28 mouse cellular contexts compared by ENCODE assay signal in the genomic region with DNA sequence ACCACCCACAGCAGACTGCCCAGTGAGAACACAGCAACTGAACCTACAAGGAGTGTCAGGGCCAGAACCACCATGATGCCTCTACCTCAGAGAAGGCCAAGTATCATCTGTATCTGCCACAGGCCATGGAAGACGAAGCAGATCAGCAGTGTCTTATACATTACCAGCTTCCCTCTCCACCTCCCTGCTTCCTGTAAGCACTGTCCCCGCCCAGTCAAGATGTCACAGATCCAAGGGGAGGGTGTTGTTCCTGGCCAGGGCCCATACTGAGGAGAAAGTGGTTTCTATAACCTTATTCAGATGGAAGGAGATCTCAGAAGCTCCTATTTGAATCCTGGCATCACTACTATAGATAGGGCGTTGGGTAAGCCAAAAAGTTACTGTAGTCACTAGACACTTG. TPM values are rescaled to one million over a fixed set of nuclear protein-coding genes. Genes with fewer than 3 reads are reported as not detected.
DNase-seq lines count a peak whose midpoint lies in the region; ATAC-seq lines count a peak whose summit lies in the region.
"Had no signal": no experiment of that assay in that cellular context is flagged by ENCODE, and none has a peak within 500 bp of the region (broad histone marks: within the 10 kb centered on the region; RNA-seq: fewer than 3 reads in every experiment).

A gene (minus strand): TSS at position 101 of the 400 bp plus-strand sequence.

- H3K36me3 ChIP-seq in liver, embryonic 11.5 days (ENCODE audit: control insufficient read depth, insufficient read depth, low read length), result no peaks in the 10 kb centered on the region
- H3K36me3 ChIP-seq in megakaryocyte, embryonic 14.5 days (replicated peaks; ENCODE audit: low read length), result no peaks in the 10 kb centered on the region
- H3K36me3 ChIP-seq: G1E had no signal

- no peaks in the 10 kb centered on the region for H3K27me3 ChIP-seq in liver, embryonic 11.5 days (replicated peaks; ENCODE audit: control insufficient read depth, insufficient read depth, low read length)
- no peaks in the 10 kb centered on the region for H3K27me3 ChIP-seq in megakaryocyte, embryonic 14.5 days (replicated peaks)
- H3K27me3 ChIP-seq: Patski had no signal

- no peak within 1 kb of the TSS for H3K4me2 ChIP-seq in liver, embryonic 11.5 days

- 58% methylated on average over 3 of the region's 3 CpGs for WGBS in liver, embryonic 11.5 days

- H3K9me3 ChIP-seq in liver, embryonic 11.5 days (ENCODE audit: control insufficient read depth, low read length), result no peaks in the 10 kb centered on the region
- peaks cover 13% of the 10 kb centered on the region for H3K9me3 ChIP-seq in megakaryocyte, embryonic 14.5 days

- ATAC-seq in liver, embryonic 11.5 days (replicated peaks; ENCODE audit: low FRiP score), result 0 out of 2 replicates have a peak, but pooled peaks have one; percentile 20
- no peak for ATAC-seq in megakaryocyte, adult 5-6 weeks (ENCODE audit: poor library complexity, severe bottlenecking)
- ATAC-seq: activated CD4-positive, CD25-positive, alpha-beta regulatory T cell, adult 4 months; CD4-positive, CD25-positive, alpha-beta regulatory T cell, adult 4 months; Patski had no signal

- no peak within 1 kb of the TSS for H3K9ac ChIP-seq in liver, embryonic 11.5 days (ENCODE audit: low read depth, low read length)

- no peaks in the 10 kb centered on the region for H3K4me1 ChIP-seq in liver, embryonic 11.5 days (replicated peaks; ENCODE audit: control insufficient read depth, insufficient read depth, low read length)
- H3K4me1 ChIP-seq in megakaryocyte, embryonic 14.5 days, result no peaks in the 10 kb centered on the region

- peak; percentile 61 for DNase-seq in heart, adult 11 months
- no peak for DNase-seq in heart, adult 18-20 months
- no peak for DNase-seq in liver, embryonic 11.5 days (ENCODE audit: low spot score)
- DNase-seq in liver, result no peak
- peak; percentile 71 for DNase-seq in gonadal fat pad, adult 2 months (ENCODE audit: low read depth)
- no peak for DNase-seq in layer of hippocampus, adult 9-10 months (ENCODE audit: low spot score)
- DNase-seq: adrenal gland, adult 2 months; adrenal gland, adult 8-10 months; adrenal gland, postnatal 10 days; adrenal gland, postnatal 14 days; adrenal gland, postnatal 25 days; adrenal gland, postnatal 36 days; B cell, adult 2 months; cerebellum, adult 11 months; cerebellum, adult 11-12 months had no signal

- no peak within 1 kb of the TSS for H3K27ac ChIP-seq in liver, embryonic 11.5 days (ENCODE audit: low read depth, low read length)

- no peak within 1 kb of the TSS for H3K4me3 ChIP-seq in liver, embryonic 11.5 days (ENCODE audit: low read depth, low read length)
- H3K4me3 ChIP-seq in megakaryocyte, embryonic 14.5 days (replicated peaks), result peak within 1 kb of the TSS; percentile 8

RNA-seq across cellular contexts. Expression of the gene that starts here (rescaled TPM):
- total RNA-seq in heart, adult 18-20 months (2021), result not detected
- polyA plus RNA-seq in liver, embryonic 11.5 days (2014; fragmentation: Nextera tagmentation; extraction: Ambion mirVana), result not detected in 2 replicates
- polyA plus RNA-seq in megakaryocyte, embryonic 14.5 days (2012; ENCODE audit: insufficient read depth, low replicate concordance), result not detected in 2 replicates
- total RNA-seq in megakaryocyte, adult 5-6 weeks (2015), result not detected in 2 replicates
- total RNA-seq in megakaryocyte, adult 5-6 weeks (2017), result not detected in 2 replicates
- polyA plus RNA-seq in gonadal fat pad, adult 2 months (2012; rRNA removed), result not detected in 2 replicates
- total RNA-seq: adrenal gland, adult 18-20 months; adrenal gland, adult 2 months; adrenal gland, adult 8-10 months; adrenal gland, postnatal 10 days; adrenal gland, postnatal 14 days; adrenal gland, postnatal 25 days; adrenal gland, postnatal 36 days; adrenal gland, postnatal 4 days; CH12.LX; ES-E14; MEL had no signal
- polyA plus RNA-seq: activated CD4-positive, CD25-positive, alpha-beta regulatory T cell, adult 4 months; adrenal gland, adult 2 months; brain, embryonic 14.5 days; C2C12; CD4-positive, CD25-positive, alpha-beta regulatory T cell, adult 4 months; G1E; Patski had no signal

Comparison
In these comparisons a context has a peak if more than half of its experiments do, and no peak if none do; other contexts are left out.
1. Peak in ATAC-seq in liver, embryonic 11.5 days; RNA of the gene not detected or under 1 TPM.
2. Peak in DNase-seq in gonadal fat pad, adult 2 months; RNA of the gene not detected or under 1 TPM.